Mouse (Mus musculus): ENCODE results near the gene Fam131c.

Gene Fam131c

GRCm38 (mm10) chr4:141406516-141407299, 38.7 kb downstream of the Fam131c start:
- peak in 1 of 2 experiments; percentile 41 for DNase-seq (ENCODE audit: low read depth in 1 of 2, low spot score in 2 of 2)

DNA sequence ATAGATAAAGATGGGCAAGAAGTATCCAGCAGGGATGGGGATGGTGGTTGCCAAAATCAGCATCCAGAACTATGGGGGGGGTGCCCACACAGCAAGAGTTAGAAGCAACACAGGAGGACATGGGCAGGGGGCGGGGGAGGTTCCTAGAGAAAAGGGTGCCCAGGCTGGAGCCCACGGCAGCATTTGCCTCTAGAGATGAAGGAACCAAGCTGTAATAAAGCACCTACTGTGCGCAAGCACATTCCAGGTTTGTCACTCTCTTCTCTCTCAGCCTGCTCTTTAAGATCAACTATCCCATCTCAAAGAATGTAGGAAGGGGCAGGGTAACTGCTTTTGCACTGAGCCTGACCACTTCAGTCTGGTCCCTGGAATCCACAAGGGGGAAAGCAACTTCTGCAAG, 40.6 kb downstream of the Fam131c start:
- no peak for DNase-seq (ENCODE audit: low read depth in 1 of 2, low spot score in 2 of 2)

DNA sequence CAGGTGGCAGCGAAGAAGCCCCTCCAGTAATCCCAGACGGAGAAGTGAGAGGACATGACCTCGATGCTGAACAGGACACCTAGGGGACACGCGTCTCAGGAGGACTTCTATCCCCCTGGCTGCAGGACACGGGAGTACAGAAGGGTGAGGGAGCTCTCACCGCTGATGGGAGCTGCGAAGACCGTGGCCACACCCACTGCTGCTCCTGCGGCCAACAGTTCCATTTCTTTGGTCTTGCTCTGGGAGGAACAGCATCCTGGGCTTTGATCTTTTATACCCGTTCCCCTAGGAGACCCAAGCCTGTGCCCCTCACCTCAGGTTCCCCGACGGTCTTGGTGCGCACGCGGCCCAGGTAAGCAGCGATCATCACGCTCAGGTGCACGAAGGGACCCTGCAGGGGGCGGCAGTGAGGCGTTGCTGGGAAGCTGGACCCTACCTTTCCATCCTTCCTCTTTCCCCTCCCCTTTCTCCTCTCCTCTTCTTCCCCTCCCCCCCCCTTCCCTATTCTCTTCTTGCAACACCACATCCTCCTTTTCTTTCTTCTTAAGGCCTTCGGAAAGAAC, 43.5 kb downstream of the Fam131c start:
- no peak for DNase-seq (ENCODE audit: low read depth in 1 of 2, low spot score in 2 of 2)

- no peak for DNase-seq (ENCODE audit: low read depth in 1 of 2, low spot score in 2 of 2)
Measured at GRCm38 (mm10) chr4:141415924-141416323, 47.9 kb downstream of the Fam131c start, which contains the start of gene Clcnkb. Clcnkb (minus strand) TSS chr4:141416014.

GRCm38 (mm10) chr4:141419398-141420191, 51.6 kb downstream of the Fam131c start:
- DNase-seq (ENCODE audit: low read depth in 1 of 2, low spot score in 2 of 2): peak; percentile 45 to 48

DNA sequence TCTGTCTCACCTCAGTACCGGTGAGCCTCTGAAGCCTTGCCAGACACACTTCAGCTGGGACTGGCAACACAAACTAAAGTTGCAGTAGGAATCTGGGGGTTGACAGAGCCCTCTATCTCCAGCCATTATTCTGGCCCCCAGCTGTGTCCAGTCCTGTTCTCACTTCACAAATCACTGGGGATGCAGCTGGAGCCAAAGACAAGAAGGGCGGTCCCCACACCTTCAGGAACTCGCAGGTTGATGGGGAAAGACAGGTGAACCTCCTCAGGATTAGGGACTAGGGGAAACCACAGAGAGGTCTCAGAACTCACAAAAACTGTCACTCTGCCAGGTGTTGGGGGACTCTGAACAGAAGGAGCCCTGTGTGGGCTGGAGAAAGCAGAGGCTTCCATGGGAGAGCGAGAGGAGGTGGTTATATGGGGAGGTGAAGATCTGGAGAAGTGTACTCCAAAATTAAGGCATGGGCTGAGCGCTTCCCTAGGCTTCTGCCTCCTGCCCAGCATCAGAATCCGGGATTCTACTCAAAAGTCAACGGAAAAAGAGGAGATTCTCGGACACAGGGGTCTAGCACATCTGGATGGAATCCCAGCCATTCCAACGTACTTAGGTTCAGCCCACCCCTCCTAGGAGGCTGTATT, 52.3 kb downstream of the Fam131c start, which contains the start of gene Hspb7:
Gene Hspb7 (plus strand): TSS at position 588 of the 638 bp plus-strand sequence.
- no peak for DNase-seq (ENCODE audit: low read depth in 1 of 2, low spot score in 2 of 2)

- DNase-seq (ENCODE audit: low read depth in 1 of 2, low spot score in 2 of 2): no peak
Measured at GRCm38 (mm10) chr4:141420886-141421285, 52.9 kb downstream of the Fam131c start.

DNA sequence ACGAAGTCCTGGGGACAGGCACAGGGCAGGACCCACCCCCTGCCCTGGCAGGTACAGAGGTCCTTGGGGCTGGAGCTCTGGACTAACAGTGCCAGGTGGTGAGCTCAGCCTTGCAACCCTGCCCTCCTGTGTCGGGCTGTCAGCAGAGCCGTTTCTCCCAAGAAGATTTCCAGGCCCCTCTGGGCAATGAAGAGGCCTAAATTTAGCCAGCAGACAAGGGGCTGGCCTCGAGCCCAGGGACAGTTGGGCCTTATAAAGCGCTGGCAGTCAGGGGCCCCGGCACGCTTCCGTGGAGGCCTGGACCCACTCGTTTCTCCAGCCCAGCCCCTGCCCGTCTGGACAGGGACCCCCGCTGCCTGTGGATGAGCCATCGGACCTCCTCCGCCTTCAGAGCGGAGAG, 53.4 kb downstream of the Fam131c start:
- no peak for DNase-seq (ENCODE audit: low read depth in 1 of 2, low spot score in 2 of 2)

- no peak for DNase-seq (ENCODE audit: low read depth in 1 of 2, low spot score in 2 of 2)
Measured at GRCm38 (mm10) chr4:141422841-141423240, 54.8 kb downstream of the Fam131c start.

GRCm38 (mm10) chr4:141423288-141423687, 55.3 kb downstream of the Fam131c start:
- no peak for DNase-seq (ENCODE audit: low read depth in 1 of 2, low spot score in 2 of 2)

- no peak for DNase-seq (ENCODE audit: low read depth in 1 of 2, low spot score in 2 of 2)
Measured at GRCm38 (mm10) chr4:141423691-141424431, 55.8 kb downstream of the Fam131c start.

- DNase-seq (ENCODE audit: low read depth in 1 of 2, low spot score in 2 of 2): no peak
Measured at GRCm38 (mm10) chr4:141425484-141426479, 57.8 kb downstream of the Fam131c start.

- DNase-seq (ENCODE audit: low read depth in 1 of 2, low spot score in 2 of 2): no peak
Measured at GRCm38 (mm10) chr4:141426796-141427745, 59.1 kb downstream of the Fam131c start.

GRCm38 (mm10) chr4:141427921-141428320, 59.9 kb downstream of the Fam131c start:
- DNase-seq (ENCODE audit: low read depth in 1 of 2, low spot score in 2 of 2): no peak

GRCm38 (mm10) chr4:141429381-141429780, 61.4 kb downstream of the Fam131c start:
- no peak for DNase-seq (ENCODE audit: low read depth in 1 of 2, low spot score in 2 of 2)

- DNase-seq (ENCODE audit: low read depth in 1 of 2, low spot score in 2 of 2): no peak
Measured at GRCm38 (mm10) chr4:141429847-141430246, 61.8 kb downstream of the Fam131c start.

DNA sequence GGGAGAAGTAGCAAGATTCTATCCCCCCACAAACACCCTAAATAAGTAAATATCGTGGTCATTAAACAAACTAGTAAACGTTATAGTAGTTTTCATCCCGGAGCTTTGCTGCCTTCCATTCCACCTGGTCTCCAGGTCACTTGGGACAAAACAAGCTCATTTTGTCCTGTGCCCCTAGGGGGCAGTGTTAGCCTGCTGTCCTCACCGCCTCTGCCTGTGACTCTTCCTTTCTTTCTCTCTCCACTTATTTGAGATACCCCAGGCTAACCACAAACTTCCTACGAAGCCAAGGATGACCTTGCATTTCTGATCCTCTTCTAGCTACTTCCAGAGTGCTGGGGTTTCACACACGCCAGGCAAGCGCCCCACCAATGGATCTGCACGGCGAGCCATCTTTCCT, 63.0 kb downstream of the Fam131c start:
- DNase-seq (ENCODE audit: low read depth in 1 of 2, low spot score in 2 of 2): peak in 1 of 2 experiments; percentile 48

DNA sequence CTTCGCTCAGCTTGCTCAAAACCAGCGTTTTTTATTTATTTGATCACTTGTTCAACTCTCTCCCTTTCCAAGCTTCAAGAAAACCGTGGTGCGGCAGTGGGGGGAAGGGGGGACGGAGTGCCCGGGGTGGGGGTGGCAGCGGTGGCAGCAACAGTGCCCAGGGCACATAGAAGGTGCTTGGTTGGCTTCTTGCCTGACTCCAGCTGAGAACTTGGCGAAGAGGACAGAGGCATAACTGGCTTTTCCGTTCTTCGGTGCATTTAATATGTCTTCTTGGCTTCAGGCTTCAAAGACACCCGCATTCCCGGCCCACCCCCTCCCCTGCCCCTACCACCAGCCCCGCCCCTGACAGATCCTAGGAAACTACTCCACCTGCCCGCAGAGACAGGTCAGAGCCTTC, 64.6 kb downstream of the Fam131c start:
- no peak for DNase-seq (ENCODE audit: low read depth in 1 of 2, low spot score in 2 of 2)
